Mouse (Mus musculus) intestine, embryonic 14.5 days (tissue): ENCODE measurements around the gene Mxi1. TPM values are rescaled to one million over a fixed set of nuclear protein-coding genes. Genes with fewer than 3 reads are reported as not detected.

ENCODE experiments used
- ATAC-seq: fragments of 200-750 bp; cut with Nextera tagmentation; replicated peaks from 2 replicates; pipeline ENCODE4 v1.8.0; 2017; ENCODE audit warnings: low read depth, moderate number of reproducible peaks, moderate TSS enrichment, moderate library complexity; ENCODE audit not compliant: low FRiP score, low TSS enrichment
- DNase-seq: peaks from one replicate; pipeline ENCODE4 v3.0.0-alpha.2; 2018; ENCODE audit warnings: low spot score
- H3K27ac ChIP-seq: fragments of 300-500 bp; sonication (generic); 2 replicates; pipeline ENCODE4 v1.5.1; 2014; ENCODE audit warnings: low read depth, mild to moderate bottlenecking, control low read depth
- H3K27me3 ChIP-seq: fragments of 300-500 bp; sonication (generic); replicated peaks from 2 replicates; pipeline ENCODE4 v1.6.1; 2014; ENCODE audit warnings: low read length, control low read depth; ENCODE audit not compliant: control insufficient read depth, insufficient read depth
- H3K36me3 ChIP-seq: fragments of 300-500 bp; sonication (generic); 2 replicates; pipeline ENCODE4 v1.6.1; 2014; ENCODE audit warnings: low read length, control low read depth; ENCODE audit not compliant: control insufficient read depth, insufficient read depth
- H3K4me1 ChIP-seq: fragments of 300-500 bp; sonication (generic); replicated peaks from 2 replicates; pipeline ENCODE4 v1.6.1; 2014; ENCODE audit warnings: low read length, control low read depth, mixed read lengths; ENCODE audit not compliant: control insufficient read depth, insufficient read depth
- H3K4me2 ChIP-seq: fragments of 300-500 bp; sonication (generic); 2 replicates; pipeline ENCODE4 v1.6.1; 2014; ENCODE audit warnings: low read length
- H3K4me3 ChIP-seq: fragments of 300-500 bp; sonication (generic); 2 replicates; pipeline ENCODE4 v1.5.1; 2014; ENCODE audit warnings: low read depth, low read length, control low read depth, mixed read lengths
- H3K9ac ChIP-seq: fragments of 300-500 bp; sonication (generic); 2 replicates; pipeline ENCODE4 v1.6.1; 2014; ENCODE audit warnings: mild to moderate bottlenecking, low read length
- H3K9me3 ChIP-seq: fragments of 300-500 bp; sonication (generic); 2 replicates; pipeline ENCODE4 v1.6.1; 2016; ENCODE audit warnings: low read length, control low read depth; ENCODE audit not compliant: control insufficient read depth
- WGBS: fragments of 180-500 bp; shearing (Covaris S2); extraction: QIAGEN DNeasy Blood & Tissue Kit; methylation state at CpG from one replicate; pipeline ENCODE4 v1.1.7; 2014; 5-methylcytosine and 5-hydroxymethylcytosine counted together
- polyA plus RNA-seq: library from polyadenylated mRNA; unstranded; fragments of >200 nt; fragmentation: Nextera tagmentation; extraction: Ambion mirVana; gene quantifications from 2 replicates; pipeline ENCODE4 v1.2.1, GENCODE M21; 2014

The Mxi1 gene
- polyA plus RNA-seq, 1 experiment from 2014 or later = 37.5 TPM

DNA sequence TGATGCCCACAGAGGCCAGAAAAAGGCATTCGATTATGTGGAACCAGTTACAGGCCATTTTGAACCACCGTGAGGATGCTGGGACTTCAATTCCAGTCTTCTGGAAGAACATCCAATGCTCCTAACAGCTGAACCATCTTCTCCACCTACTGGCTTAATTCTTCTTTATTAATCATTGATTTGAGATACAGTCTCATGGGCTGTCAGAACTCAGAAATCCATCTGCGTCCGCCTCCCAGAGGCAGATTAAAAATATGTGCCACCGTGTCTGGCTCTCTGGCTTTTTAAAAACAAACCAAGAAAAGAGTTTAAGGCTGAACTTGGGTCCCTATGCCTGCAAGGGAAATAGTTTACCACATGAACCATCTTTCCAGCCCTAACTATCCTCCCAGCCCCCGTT is 65.0 kb downstream of the Mxi1 start:
- Histone ChIP-seq H3K36me3 (peaks cover 75% of the 10 kb centered on the region), H3K9me3 (no peaks in the 10 kb centered on the region), H3K27me3 (no peaks in the 10 kb centered on the region), H3K4me2 (no peak overlapping the region), H3K27ac (no peak overlapping the region), H3K4me3 (no peak overlapping the region), H3K4me1 (no peaks in the 10 kb centered on the region), H3K9ac (no peak overlapping the region)
- DNase-seq (no peak), ATAC-seq (no peak)
- WGBS = 93% methylated on average over 6 of the region's 6 CpGs

- 91% methylated on average over 9 of the region's 9 CpGs for WGBS
- Histone ChIP-seq H3K9me3 (no peaks in the 10 kb centered on the region), H3K4me1 (no peaks in the 10 kb centered on the region), H3K36me3 (peaks cover 76% of the 10 kb centered on the region), H3K9ac (no peak overlapping the region), H3K27me3 (no peaks in the 10 kb centered on the region), H3K4me2 (no peak overlapping the region), H3K27ac (no peak overlapping the region), H3K4me3 (no peak overlapping the region)
- ATAC-seq (no peak), DNase-seq (no peak)
These were observed 65.5 kb downstream of the Mxi1 start for GRCm38 (mm10) chr19:53375816-53376215.

GRCm38 (mm10) chr19:53377652-53378051 is 67.3 kb downstream of the Mxi1 start:
- H3K4me1 ChIP-seq = no peaks in the 10 kb centered on the region
- H3K27me3 ChIP-seq = no peaks in the 10 kb centered on the region
- no peak overlapping the region for H3K4me3 ChIP-seq
- H3K36me3 ChIP-seq = peaks cover 76% of the 10 kb centered on the region
- H3K9me3 ChIP-seq = no peaks in the 10 kb centered on the region
- WGBS = 83% methylated on average over 8 of the region's 8 CpGs
- no peak for ATAC-seq
- no peak overlapping the region for H3K9ac ChIP-seq
- no peak overlapping the region for H3K27ac ChIP-seq
- no peak for DNase-seq
- H3K4me2 ChIP-seq = no peak overlapping the region

DNA sequence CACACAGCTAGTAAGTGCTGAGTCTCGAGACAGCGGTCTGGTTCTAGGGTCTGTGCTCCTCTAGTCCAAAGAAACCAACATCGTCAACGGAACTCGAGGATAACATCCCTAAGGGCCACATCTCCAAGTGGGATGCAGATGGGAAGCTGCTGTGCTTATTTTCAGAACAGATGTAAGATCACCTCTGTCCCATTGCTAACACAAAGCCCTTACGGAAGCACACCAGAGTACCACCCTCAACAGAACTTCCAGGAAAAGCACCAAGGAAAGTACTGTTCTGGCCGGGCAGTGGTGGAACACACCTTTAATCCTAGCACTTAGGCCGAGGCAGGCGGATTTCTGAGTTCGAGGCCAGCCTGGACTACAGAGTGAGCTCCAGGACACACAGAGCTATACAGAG is 68.1 kb downstream of the Mxi1 start:
- Histone ChIP-seq H3K4me1 (no peaks in the 10 kb centered on the region), H3K4me3 (no peak overlapping the region), H3K27ac (no peak overlapping the region), H3K27me3 (no peaks in the 10 kb centered on the region), H3K9ac (no peak overlapping the region), H3K36me3 (peaks cover 79% of the 10 kb centered on the region), H3K4me2 (no peak overlapping the region), H3K9me3 (no peaks in the 10 kb centered on the region)
- no peak for DNase-seq
- WGBS = 95% methylated on average over 10 of the region's 10 CpGs
- no peak for ATAC-seq

GRCm38 (mm10) chr19:53383336-53383735 is 73.0 kb downstream of the Mxi1 start:
- Histone ChIP-seq H3K36me3 (peaks cover 95% of the 10 kb centered on the region), H3K4me2 (no peak overlapping the region), H3K9ac (no peak overlapping the region), H3K9me3 (no peaks in the 10 kb centered on the region), H3K4me3 (no peak overlapping the region), H3K27me3 (no peaks in the 10 kb centered on the region), H3K27ac (no peak overlapping the region), H3K4me1 (no peaks in the 10 kb centered on the region)
- 93% methylated on average over 15 of the region's 15 CpGs for WGBS
- DNase-seq = no peak
- ATAC-seq = no peak

GRCm38 (mm10) chr19:53389417-53389816 is 79.1 kb downstream of the Mxi1 start:
- ATAC-seq (no peak), DNase-seq (no peak)
- no peaks in the 10 kb centered on the region for H3K27me3 ChIP-seq
- 21% methylated on average over 6 of the region's 6 CpGs for WGBS
- no peaks in the 10 kb centered on the region for H3K9me3 ChIP-seq
- peak overlapping the region; percentile 98 for H3K4me3 ChIP-seq
- peaks cover 44% of the 10 kb centered on the region for H3K36me3 ChIP-seq
- H3K4me2 ChIP-seq = peak overlapping the region; percentile 63
- peaks cover 9% of the 10 kb centered on the region for H3K4me1 ChIP-seq
- peak overlapping the region; percentile 99 for H3K9ac ChIP-seq
- peak overlapping the region; percentile 99 for H3K27ac ChIP-seq

- H3K4me3 ChIP-seq = peak overlapping the region; percentile 98
- H3K4me2 ChIP-seq = peak overlapping the region; percentile 63
- peak overlapping the region; percentile 99 for H3K27ac ChIP-seq
- H3K36me3 ChIP-seq = peaks cover 39% of the 10 kb centered on the region
- under 1% methylated on average over 59 of the region's 59 CpGs for WGBS
- no peaks in the 10 kb centered on the region for H3K27me3 ChIP-seq
- DNase-seq (peak; percentile 86), ATAC-seq (peak; percentile 93)
- H3K4me1 ChIP-seq = peaks cover 9% of the 10 kb centered on the region
- H3K9ac ChIP-seq = peak overlapping the region; percentile 99
- H3K9me3 ChIP-seq = no peaks in the 10 kb centered on the region
These were observed 79.6 kb downstream of the Mxi1 start for GRCm38 (mm10) chr19:53389851-53390431.

- under 1% methylated on average over 48 of the region's 48 CpGs for WGBS
- Histone ChIP-seq H3K27me3 (no peaks in the 10 kb centered on the region), H3K9me3 (no peaks in the 10 kb centered on the region), H3K27ac (peak within 1 kb of the TSS; percentile 99), H3K4me3 (peak within 1 kb of the TSS; percentile 98), H3K4me1 (peaks cover 9% of the 10 kb centered on the region), H3K9ac (peak within 1 kb of the TSS; percentile 99), H3K36me3 (peaks cover 34% of the 10 kb centered on the region), H3K4me2 (peak within 1 kb of the TSS; percentile 76)
- ATAC-seq (peak; percentile 97), DNase-seq (peak; percentile 98)
These were observed 80.2 kb downstream of the Mxi1 start, which contains the start of gene Smndc1 for GRCm38 (mm10) chr19:53390495-53391007. TSS of gene Smndc1 (minus strand) at chr19:53390578.

DNA sequence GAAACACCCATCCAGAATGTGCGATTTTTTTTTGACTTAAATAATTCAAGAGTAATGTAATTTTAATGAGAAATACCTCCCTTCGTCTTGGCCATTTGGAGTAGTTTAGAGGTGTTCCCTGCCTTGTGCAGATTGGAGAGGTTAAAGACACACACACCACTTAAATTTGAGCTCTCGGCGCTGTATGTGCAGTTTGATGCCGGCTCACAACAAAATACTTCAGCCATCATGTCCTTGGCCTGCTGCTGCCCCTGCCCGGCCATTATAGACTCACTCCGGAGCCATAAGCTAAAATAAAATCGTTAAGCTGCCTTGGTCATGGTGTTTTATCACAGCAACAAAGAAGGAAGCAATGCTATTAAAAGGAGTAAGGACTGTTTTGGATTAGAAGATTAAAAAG is 81.1 kb downstream of the Mxi1 start:
- Histone ChIP-seq H3K4me3 (peak overlapping the region; percentile 98), H3K27me3 (no peaks in the 10 kb centered on the region), H3K36me3 (peaks cover 26% of the 10 kb centered on the region), H3K27ac (no peak overlapping the region; the same call in 1 of the 2 replicates), H3K4me2 (peak overlapping the region; percentile 76), H3K9me3 (no peaks in the 10 kb centered on the region), H3K4me1 (peaks cover 9% of the 10 kb centered on the region), H3K9ac (peak overlapping the region; percentile 80)
- ATAC-seq (no peak), DNase-seq (no peak)
- WGBS = 47% methylated on average over 8 of the region's 8 CpGs
